Mouse (Mus musculus) limb, embryonic 12.5 days (tissue): ENCODE results near the gene Mgat5b. TPM values are rescaled to one million over a fixed set of nuclear protein-coding genes. Genes with fewer than 3 reads are reported as not detected.

Source experiments
- ATAC-seq: fragments of 200-750 bp; cut with Nextera tagmentation; 2 replicates; pipeline ENCODE4 v1.8.0; 2017; ENCODE audit warnings: low read depth, moderate TSS enrichment; ENCODE audit not compliant: insufficient number of reproducible peaks, insufficient read depth, low FRiP score, low TSS enrichment
- H3K27ac ChIP-seq: fragments of 300-500 bp; sonication (generic); 2 replicates; pipeline ENCODE4 v1.5.1; 2016; ENCODE audit warnings: mild to moderate bottlenecking, moderate library complexity
- H3K27me3 ChIP-seq: fragments of 300-500 bp; sonication (generic); 2 replicates; pipeline ENCODE4 v1.6.1; 2016; ENCODE audit warnings: mild to moderate bottlenecking, moderate library complexity
- H3K36me3 ChIP-seq: fragments of 300-500 bp; sonication (generic); 2 replicates; pipeline ENCODE4 v1.6.1; 2016; ENCODE audit warnings: mild to moderate bottlenecking, moderate library complexity
- H3K4me1 ChIP-seq: fragments of 300-500 bp; sonication (generic); replicated peaks from 2 replicates; pipeline ENCODE4 v1.6.1; 2016
- H3K4me2 ChIP-seq: fragments of 300-500 bp; sonication (generic); 2 replicates; pipeline ENCODE4 v1.6.1; 2016; ENCODE audit warnings: mild to moderate bottlenecking, moderate library complexity
- H3K4me3 ChIP-seq: fragments of 300-500 bp; sonication (generic); replicated peaks from 2 replicates; pipeline ENCODE4 v1.5.1; 2016; ENCODE audit warnings: mild to moderate bottlenecking
- H3K9ac ChIP-seq: fragments of 300-500 bp; sonication (generic); replicated peaks from 2 replicates; pipeline ENCODE4 v1.6.1; 2016; ENCODE audit warnings: mild to moderate bottlenecking, moderate library complexity
- H3K9me3 ChIP-seq: fragments of 300-500 bp; sonication (generic); 2 replicates; pipeline ENCODE4 v1.6.1; 2016; ENCODE audit warnings: mild to moderate bottlenecking, moderate library complexity
- WGBS: fragments of 180-500 bp; shearing (Covaris S2); methylation state at CpG from one replicate; pipeline ENCODE4 v1.1.7; 2016; 5-methylcytosine and 5-hydroxymethylcytosine counted together
- polyA plus RNA-seq: library from polyadenylated mRNA; unstranded; fragments of >200 nt; fragmentation: Nextera tagmentation; extraction: Ambion mirVana; gene quantifications from 2 replicates; pipeline ENCODE4 v1.2.1, GENCODE M21; 2016

Gene Mgat5b
- 1.8 and 2.0 TPM in 2 replicates for polyA plus RNA-seq

- peaks cover 79% of the 10 kb centered on the region for H3K27me3 ChIP-seq
These were observed at the start of gene Mgat5b for GRCm38 (mm10) chr11:116918323-116919185. Gene Mgat5b (plus strand): TSS chr11:116918863.

GRCm38 (mm10) chr11:116869223-116869622, 49.4 kb upstream of the Mgat5b start:
- H3K4me2 ChIP-seq, result no peak overlapping the region
- H3K9me3 ChIP-seq, result no peaks in the 10 kb centered on the region
- no peaks in the 10 kb centered on the region for H3K27me3 ChIP-seq
- H3K27ac ChIP-seq, result no peak overlapping the region
- no peak for ATAC-seq
- H3K4me1 ChIP-seq, result no peaks in the 10 kb centered on the region
- H3K36me3 ChIP-seq, result peaks cover 83% of the 10 kb centered on the region
- no peak overlapping the region for H3K4me3 ChIP-seq
- no peak overlapping the region for H3K9ac ChIP-seq
- WGBS, result 81% methylated on average over 8 of the region's 8 CpGs

More at GRCm38 (mm10) chr11:116918323-116919185, at the start of gene Mgat5b:
- WGBS, result under 1% methylated on average over 71 of the region's 90 CpGs
- Histone ChIP-seq H3K36me3 (no peaks in the 10 kb centered on the region), H3K4me3 (peak within 1 kb of the TSS; percentile 64), H3K9ac (peak within 1 kb of the TSS; percentile 81), H3K9me3 (no peaks in the 10 kb centered on the region), H3K27ac (no peak within 1 kb of the TSS), H3K4me2 (peak within 1 kb of the TSS; percentile 99), H3K4me1 (peaks cover 11% of the 10 kb centered on the region)
- peak; percentile 48 for ATAC-seq

- Histone ChIP-seq H3K27ac (no peak overlapping the region), H3K4me1 (no peaks in the 10 kb centered on the region), H3K36me3 (peaks cover 83% of the 10 kb centered on the region), H3K9me3 (no peaks in the 10 kb centered on the region), H3K4me3 (no peak overlapping the region), H3K9ac (no peak overlapping the region), H3K27me3 (no peaks in the 10 kb centered on the region), H3K4me2 (no peak overlapping the region)
- WGBS, result 86% methylated on average over 4 of the region's 4 CpGs
- ATAC-seq, result no peak
These were observed 49.0 kb upstream of the Mgat5b start for GRCm38 (mm10) chr11:116869641-116870040.

- ATAC-seq, result no peak
These were observed 47.1 kb upstream of the Mgat5b start for GRCm38 (mm10) chr11:116871538-116871937.

GRCm38 (mm10) chr11:116873987-116874386, 44.7 kb upstream of the Mgat5b start:
- Histone ChIP-seq H3K4me2 (no peak overlapping the region), H3K27me3 (no peaks in the 10 kb centered on the region), H3K4me1 (no peaks in the 10 kb centered on the region), H3K36me3 (peaks cover 54% of the 10 kb centered on the region), H3K4me3 (no peak overlapping the region), H3K9me3 (0 out of 2 replicates have a peak, but pooled peaks cover 3% of the 10 kb centered on the region), H3K27ac (peak overlapping the region; percentile 53; the same call in 1 of the 2 replicates), H3K9ac (no peak overlapping the region)
- ATAC-seq, result no peak
- WGBS, result 71% methylated on average over 20 of the region's 20 CpGs

More at GRCm38 (mm10) chr11:116871538-116871937, 47.1 kb upstream of the Mgat5b start:
- Histone ChIP-seq H3K4me3 (no peak overlapping the region), H3K27me3 (no peaks in the 10 kb centered on the region), H3K9me3 (0 out of 2 replicates have a peak, but pooled peaks cover 3% of the 10 kb centered on the region), H3K27ac (no peak overlapping the region), H3K36me3 (peaks cover 74% of the 10 kb centered on the region), H3K9ac (no peak overlapping the region), H3K4me2 (no peak overlapping the region), H3K4me1 (no peaks in the 10 kb centered on the region)
- WGBS, result 70% methylated on average over 9 of the region's 9 CpGs

- no peaks in the 10 kb centered on the region for H3K27me3 ChIP-seq
- no peak overlapping the region for H3K4me2 ChIP-seq
- H3K36me3 ChIP-seq, result peaks cover 22% of the 10 kb centered on the region
- no peak overlapping the region for H3K4me3 ChIP-seq
- H3K27ac ChIP-seq, result no peak overlapping the region
- H3K9ac ChIP-seq, result no peak overlapping the region
- 81% methylated on average over 8 of the region's 8 CpGs for WGBS
- H3K4me1 ChIP-seq, result no peaks in the 10 kb centered on the region
- ATAC-seq, result no peak
- 0 out of 2 replicates have a peak, but pooled peaks cover 3% of the 10 kb centered on the region for H3K9me3 ChIP-seq
These were observed 40.2 kb upstream of the Mgat5b start for GRCm38 (mm10) chr11:116878454-116878853.

- Histone ChIP-seq H3K9ac (no peak overlapping the region), H3K27ac (no peak overlapping the region), H3K9me3 (0 out of 2 replicates have a peak, but pooled peaks cover 2% of the 10 kb centered on the region), H3K4me3 (no peak overlapping the region), H3K27me3 (peaks cover 3% of the 10 kb centered on the region; the same call in 1 of the 2 replicates), H3K4me2 (no peak overlapping the region), H3K36me3 (peaks cover 1% of the 10 kb centered on the region; the same call in 1 of the 2 replicates), H3K4me1 (no peaks in the 10 kb centered on the region; the same call in 1 of the 2 replicates)
- WGBS, result 70% methylated on average over 7 of the region's 7 CpGs
- ATAC-seq, result no peak
These were observed 37.8 kb upstream of the Mgat5b start for GRCm38 (mm10) chr11:116880839-116881238.

GRCm38 (mm10) chr11:116881440-116881839, 37.2 kb upstream of the Mgat5b start:
- Histone ChIP-seq H3K9me3 (no peaks in the 10 kb centered on the region), H3K36me3 (no peaks in the 10 kb centered on the region), H3K27ac (no peak overlapping the region), H3K9ac (no peak overlapping the region), H3K4me2 (no peak overlapping the region), H3K4me1 (no peaks in the 10 kb centered on the region; the same call in 1 of the 2 replicates), H3K4me3 (no peak overlapping the region), H3K27me3 (peaks cover 3% of the 10 kb centered on the region; the same call in 1 of the 2 replicates)
- WGBS, result 65% methylated on average over 5 of the region's 5 CpGs
- no peak for ATAC-seq

- Histone ChIP-seq H3K27me3 (peaks cover 13% of the 10 kb centered on the region), H3K4me2 (no peak overlapping the region), H3K9ac (no peak overlapping the region), H3K36me3 (no peaks in the 10 kb centered on the region), H3K4me3 (no peak overlapping the region), H3K9me3 (no peaks in the 10 kb centered on the region), H3K4me1 (no peaks in the 10 kb centered on the region; the same call in 1 of the 2 replicates), H3K27ac (no peak overlapping the region)
- WGBS, result 79% methylated on average over 10 of the region's 10 CpGs
- no peak for ATAC-seq
These were observed 36.2 kb upstream of the Mgat5b start for GRCm38 (mm10) chr11:116882446-116882845.

GRCm38 (mm10) chr11:116884061-116884460, 34.6 kb upstream of the Mgat5b start:
- 86% methylated on average over 6 of the region's 6 CpGs for WGBS
- H3K36me3 ChIP-seq, result no peaks in the 10 kb centered on the region
- H3K4me1 ChIP-seq, result no peaks in the 10 kb centered on the region; the same call in 1 of the 2 replicates
- no peak overlapping the region for H3K27ac ChIP-seq
- no peak overlapping the region for H3K9ac ChIP-seq
- H3K27me3 ChIP-seq, result peaks cover 19% of the 10 kb centered on the region
- no peak overlapping the region for H3K4me2 ChIP-seq
- no peaks in the 10 kb centered on the region for H3K9me3 ChIP-seq
- ATAC-seq, result no peak
- H3K4me3 ChIP-seq, result no peak overlapping the region
